Mouse (Mus musculus) 3134 (cell line): ENCODE measurements at regions not wholly inside any gene's neighbourhood (a gene's known extent, or its start where the extent isn't known, plus 50 kb on each side); places are given as distances from the start of the nearest gene placed in this dataset.

Experiments used
- DNase-seq: peaks from one replicate; pipeline ENCODE4 v3.0.0-alpha.2; 2011; ENCODE audit warnings: low spot score; ENCODE audit not compliant: insufficient read length; ENCODE audit errors: extremely low read depth

DNA sequence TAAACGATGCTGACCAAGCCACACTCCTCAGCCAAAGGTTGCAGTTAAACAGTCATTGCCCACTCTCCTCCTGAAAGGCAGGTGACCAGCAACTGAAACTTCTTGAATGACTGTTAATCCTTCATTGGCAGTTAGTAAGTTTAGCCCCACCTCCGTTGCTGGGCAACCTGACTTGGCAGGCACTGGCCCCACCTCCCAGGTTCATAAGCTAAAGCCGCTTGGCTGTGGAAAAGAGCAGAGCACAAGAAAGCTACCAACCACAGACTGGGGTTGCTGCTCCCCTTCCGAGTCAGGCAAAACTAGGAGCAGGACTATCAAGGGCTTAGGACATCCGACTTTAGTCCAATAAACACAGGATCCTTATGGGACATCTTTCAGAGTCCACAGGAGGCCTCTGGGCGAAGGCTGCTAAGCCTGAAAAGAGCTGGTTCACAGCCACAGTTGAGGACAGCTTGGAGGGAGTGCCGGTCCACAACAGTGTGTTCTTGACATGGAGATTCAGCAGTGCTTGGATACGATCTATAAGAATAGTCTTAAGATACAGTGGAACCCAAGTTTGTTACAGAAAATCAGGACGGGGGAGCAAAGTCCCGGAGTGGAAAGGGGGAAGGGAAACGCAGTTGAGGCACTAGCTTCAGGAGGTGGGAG, 67.7 kb upstream of the Kcnma1 start:
- no peak for DNase-seq

DNA sequence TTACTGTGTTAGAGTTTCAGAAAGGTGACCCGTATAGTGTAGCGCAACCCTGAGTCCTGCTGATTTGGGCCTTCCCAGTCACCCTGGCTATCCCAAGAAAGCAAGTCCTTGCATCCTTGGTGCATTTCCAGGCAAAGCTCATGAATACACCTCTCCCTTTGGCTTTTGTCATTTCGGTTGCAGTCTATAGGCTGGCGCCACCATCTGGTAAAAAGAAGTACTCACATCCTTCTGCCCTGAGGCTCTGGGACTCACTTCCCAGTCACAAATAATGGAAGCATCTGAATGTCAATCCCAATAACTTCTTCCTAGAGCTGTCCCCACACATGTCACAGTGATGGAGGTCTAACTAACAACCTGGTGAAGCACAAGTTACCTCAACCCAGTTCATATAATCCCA, 54.4 kb upstream of the Kcnma1 start:
- no peak for DNase-seq

DNA sequence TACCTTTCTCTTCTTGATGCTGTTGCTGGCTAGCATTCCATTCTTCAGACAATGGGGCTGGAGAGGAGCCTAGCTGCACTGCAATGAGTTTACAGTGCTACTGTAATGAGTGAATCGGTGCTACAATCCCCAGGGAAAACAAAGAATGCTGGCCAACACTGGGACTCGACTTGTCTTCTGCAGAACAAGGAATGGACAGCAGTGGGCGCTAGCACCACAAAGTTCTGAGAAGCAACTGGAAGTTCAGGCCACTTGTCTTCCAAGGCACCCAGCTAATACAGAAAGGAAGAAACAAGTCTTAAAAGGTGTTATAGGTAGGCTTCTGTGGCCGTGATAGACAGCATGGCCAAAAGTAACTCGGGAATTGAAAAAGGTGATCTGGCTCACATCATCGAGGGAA, 53.4 kb upstream of the Kcnma1 start:
- peak; percentile 18 for DNase-seq

DNA sequence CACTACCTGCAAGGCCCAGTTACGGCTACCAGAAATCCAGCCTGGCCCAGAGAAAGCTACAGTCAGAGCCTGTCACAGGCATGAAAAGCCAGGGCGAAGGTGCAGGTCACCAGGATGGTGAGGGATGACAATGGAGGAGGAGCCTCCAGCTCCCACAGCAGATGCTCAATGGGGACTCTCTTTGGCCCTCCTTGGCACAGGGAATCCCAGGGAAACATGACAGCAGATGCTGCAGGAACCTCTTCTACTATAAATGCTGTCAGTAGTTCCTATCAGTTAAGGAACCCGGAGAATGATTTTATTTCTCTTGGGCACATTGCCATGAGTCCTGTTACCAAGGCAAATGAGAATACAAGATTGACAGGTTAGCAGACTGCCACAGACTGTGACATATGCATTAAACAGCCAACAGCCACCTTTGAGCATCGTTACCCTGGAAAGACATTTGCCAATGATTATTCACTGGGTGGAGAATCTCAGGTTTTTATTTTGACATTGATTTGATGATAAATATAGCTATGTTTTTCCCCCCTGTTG, 51.0 kb upstream of the Kcnma1 start:
- DNase-seq, result no peak
